Comparison of ENCODE assay signal across 14 mouse cellular contexts in genomic region chr17:13174029-13174428, GRCm38 (mm10). TPM values are rescaled to one million over a fixed set of nuclear protein-coding genes. Genes with fewer than 3 reads are reported as not detected.
"Had no signal": no experiment of that assay in that cellular context is flagged by ENCODE, and none has a peak within 500 bp of the region (broad histone marks: within the 10 kb centered on the region; RNA-seq: fewer than 3 reads in every experiment).

No protein-coding gene starts in this region.

RNA-seq across cellular contexts. Expression of gene Unc93a, which starts 42.4 kb away (rescaled TPM):
- total RNA-seq: layer of hippocampus, postnatal 36 days had no signal
- polyA plus RNA-seq: intestine, embryonic 14.5 days; kidney, embryonic 15.5 days; limb, embryonic 11.5 days; liver, embryonic 12.5 days; liver, embryonic 16.5 days; lung, embryonic 15.5 days; midbrain, embryonic 11.5 days; midbrain, embryonic 15.5 days; neural tube, embryonic 11.5 days; neural tube, embryonic 15.5 days had no signal

RNA-seq across cellular contexts. Expression of gene Smok2a, which starts 47.0 kb away (rescaled TPM):
- total RNA-seq: layer of hippocampus, postnatal 36 days; left cerebral cortex, adult 8-10 months; left cerebral cortex, postnatal 25 days had no signal
- polyA plus RNA-seq: intestine, embryonic 14.5 days; kidney, embryonic 15.5 days; limb, embryonic 11.5 days; limb, embryonic 15.5 days; liver, embryonic 12.5 days; liver, embryonic 16.5 days; lung, embryonic 15.5 days; midbrain, embryonic 11.5 days; midbrain, embryonic 15.5 days; neural tube, embryonic 11.5 days; neural tube, embryonic 15.5 days had no signal

RNA-seq across cellular contexts. Expression of gene Smok2b, which starts 56.0 kb away (rescaled TPM):
- total RNA-seq: layer of hippocampus, postnatal 36 days; left cerebral cortex, adult 8-10 months; left cerebral cortex, postnatal 25 days had no signal
- polyA plus RNA-seq: intestine, embryonic 14.5 days; kidney, embryonic 15.5 days; limb, embryonic 11.5 days; limb, embryonic 15.5 days; liver, embryonic 12.5 days; liver, embryonic 16.5 days; lung, embryonic 15.5 days; midbrain, embryonic 11.5 days; midbrain, embryonic 15.5 days; neural tube, embryonic 11.5 days; neural tube, embryonic 15.5 days had no signal
